Comparison of ENCODE assay signal across 19 mouse cellular contexts in the genomic region with DNA sequence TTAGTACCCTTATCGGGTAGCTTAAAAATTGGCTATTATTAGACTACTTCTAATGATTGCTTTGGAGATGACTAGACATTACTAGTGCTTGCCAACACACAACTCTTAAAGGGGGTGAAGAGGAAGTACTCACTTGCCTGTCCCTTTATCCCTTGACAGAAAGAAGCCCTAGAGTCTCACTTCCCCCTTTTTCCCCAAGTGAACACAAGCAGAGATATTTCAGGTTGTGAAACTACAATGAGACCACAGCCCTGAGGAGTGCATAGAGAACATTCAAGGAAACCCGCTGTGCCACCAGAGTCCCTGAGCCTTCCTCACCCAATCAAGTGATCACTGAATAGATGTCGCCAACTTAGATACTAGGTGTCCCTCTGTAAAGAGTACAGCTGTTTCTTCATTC.
A peak's percentile ranks its signal among the peaks of the same experiment; 100 is the strongest.
DNase-seq lines count a peak whose midpoint lies in the region; ATAC-seq lines count a peak whose summit lies in the region.
"Had no signal": no experiment of that assay in that cellular context is flagged by ENCODE, and none has a peak within 500 bp of the region (broad histone marks: within the 10 kb centered on the region; RNA-seq: fewer than 3 reads in every experiment).

No protein-coding gene starts in this region.

- 0% methylated on average over 3 of the region's 3 CpGs for WGBS in macrophage (ENCODE audit: missing documents)
- whole genome bisulfite sequencing in heart, embryonic 10.5 days, result 88% methylated on average over 3 of the region's 3 CpGs

- no peak overlapping the region for H3K4me3 ChIP-seq in macrophage (ENCODE audit: inconsistent target)
- no peak overlapping the region for H3K4me3 ChIP-seq in heart, embryonic 10.5 days
- H3K4me3 ChIP-seq: heart, embryonic 12.5 days; hindbrain, embryonic 10.5 days; midbrain, embryonic 12.5 days had no signal

- peak overlapping the region; percentile 93 for H3K27ac ChIP-seq in macrophage
- H3K27ac ChIP-seq in heart, embryonic 10.5 days, result no peak overlapping the region
- H3K27ac ChIP-seq: hindbrain, embryonic 10.5 days; kidney, postnatal 0 days; midbrain, embryonic 12.5 days had no signal

- no peaks in the 10 kb centered on the region for H3K4me1 ChIP-seq in heart, embryonic 10.5 days
- H3K4me1 ChIP-seq: heart, embryonic 12.5 days; hindbrain, embryonic 10.5 days; midbrain, embryonic 12.5 days had no signal

- intact Hi-C loops in heart, postnatal 14 days (cut with DNase I), result no loop called here

- DNase-seq in heart, adult 9 months (ENCODE audit: low spot score in 2 of 2), result peak; percentile 3 to 47
- no peak for DNase-seq in heart, postnatal 14 days
- DNase-seq in spleen, postnatal 36 days (ENCODE audit: low spot score in 2 of 2), result peak; percentile 24 to 28
- DNase-seq in spleen, postnatal 14 days (ENCODE audit: low spot score in 2 of 2), result no peak
- DNase-seq in kidney, postnatal 14 days, result no peak
- DNase-seq in heart, embryonic 10.5 days (ENCODE audit: low spot score), result no peak
- DNase-seq: cerebellum, adult 9-10 months; embryo, embryonic 11 days; right cerebral cortex, adult 18-20 months; spleen, adult 18-20 months; thymus, postnatal 36 days had no signal

- H3K36me3 ChIP-seq in macrophage (ENCODE audit: inconsistent target), result no peaks in the 10 kb centered on the region
- H3K36me3 ChIP-seq in heart, embryonic 10.5 days, result no peaks in the 10 kb centered on the region
- H3K36me3 ChIP-seq: heart, embryonic 12.5 days; hindbrain, embryonic 10.5 days; midbrain, embryonic 12.5 days had no signal

- H3K79me2 ChIP-seq in macrophage (ENCODE audit: inconsistent target), result no peaks in the 10 kb centered on the region

- no peaks in the 10 kb centered on the region for H3K9me3 ChIP-seq in heart, embryonic 10.5 days
- H3K9me3 ChIP-seq: heart, embryonic 12.5 days; hindbrain, embryonic 10.5 days; midbrain, embryonic 12.5 days had no signal

- H3K27me3 ChIP-seq in heart, embryonic 10.5 days (ENCODE audit: insufficient read depth, poor library complexity, severe bottlenecking), result no peaks in the 10 kb centered on the region
- H3K27me3 ChIP-seq: heart, embryonic 12.5 days; midbrain, embryonic 12.5 days had no signal

- ATAC-seq in inflammation-experienced regulatory T-cells, adult 6 months, result no peak
- ATAC-seq: forebrain, embryonic 16.5 days; intestine, embryonic 16.5 days had no signal

Comparison
In these comparisons a context has a peak if more than half of its experiments do, and no peak if none do; other contexts are left out.
1. DNase-seq: peak in heart, adult 9 months (2 of 2) and spleen, postnatal 36 days (2 of 2); none in heart, postnatal 14 days (0 of 2), spleen, postnatal 14 days (0 of 2), kidney, postnatal 14 days (single experiment) and heart, embryonic 10.5 days (single experiment).